Comparison of ENCODE assay signal across 8 mouse cellular contexts in the genomic region with DNA sequence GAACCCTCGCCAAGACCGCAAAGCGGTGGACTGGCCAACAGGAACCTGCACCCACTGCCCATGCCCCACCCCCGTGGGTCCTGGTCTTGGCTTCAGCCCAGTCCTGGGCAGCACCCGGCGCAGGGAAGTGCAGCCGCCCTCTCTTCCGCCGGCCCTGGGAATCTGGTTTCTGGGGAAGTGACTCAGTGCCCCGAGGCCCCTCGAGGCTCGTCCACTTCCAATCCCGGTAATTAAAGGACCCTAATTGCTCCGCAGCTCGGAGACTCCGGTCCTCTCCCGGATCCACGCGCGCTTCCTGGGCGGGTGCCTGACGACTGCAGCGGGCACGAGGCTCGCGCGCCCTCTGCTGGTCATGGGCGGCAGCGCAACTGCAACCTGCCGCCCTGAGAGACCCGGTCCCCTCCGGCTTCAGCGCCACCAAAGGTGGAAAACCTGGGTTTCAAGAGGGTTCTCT. TPM values are rescaled to one million over a fixed set of nuclear protein-coding genes. Genes with fewer than 3 reads are reported as not detected.
DNase-seq lines count a peak whose midpoint lies in the region; ATAC-seq and TF ChIP-seq lines count a peak whose summit lies in the region.

No protein-coding gene starts in this region.

- peak overlapping the region; percentile 37 for H3K4me3 ChIP-seq in forebrain, embryonic 14.5 days (ENCODE audit: low read depth, low read length)
- H3K4me3 ChIP-seq in lung, embryonic 16.5 days (ENCODE audit: low read length) = peak overlapping the region; percentile 59
- H3K4me3 ChIP-seq in thymus, adult 2 months (ENCODE audit: control insufficient read depth, insufficient read depth, low read length) = peak overlapping the region; percentile 52

- TF ChIP-seq POLR2A in thymus, adult 2 months (IDR thresholded peaks at IDR 0.05; ENCODE audit: control insufficient read depth, extremely low read depth, insufficient read depth, low read length, poor library complexity) = no peak

- no peak overlapping the region for H3K27ac ChIP-seq in forebrain, embryonic 14.5 days (ENCODE audit: low read depth, low read length)
- peak overlapping the region; percentile 66 for H3K27ac ChIP-seq in lung, embryonic 16.5 days (ENCODE audit: low read length)
- H3K27ac ChIP-seq in thymus, adult 2 months (ENCODE audit: control insufficient read depth, insufficient read depth, low read length) = no peak overlapping the region

- no peaks in the 10 kb centered on the region for H3K36me3 ChIP-seq in forebrain, embryonic 14.5 days (ENCODE audit: control insufficient read depth, insufficient read depth, low read length)
- no peaks in the 10 kb centered on the region for H3K36me3 ChIP-seq in lung, embryonic 16.5 days (ENCODE audit: control insufficient read depth, insufficient read depth, low read length)
- H3K36me3 ChIP-seq in thymus, adult 2 months (ENCODE audit: control insufficient read depth, insufficient read depth, low read length) = no peaks in the 10 kb centered on the region

- under 1% methylated on average over 33 of the region's 33 CpGs for WGBS in forebrain, embryonic 14.5 days
- WGBS in lung, embryonic 16.5 days = under 1% methylated on average over 33 of the region's 33 CpGs
- WGBS in thymus, adult 2 months = 2% methylated on average over 33 of the region's 33 CpGs

- peak overlapping the region; percentile 62 for H3K9ac ChIP-seq in forebrain, embryonic 14.5 days (ENCODE audit: low read length)
- H3K9ac ChIP-seq in lung, embryonic 16.5 days (ENCODE audit: low read length) = peak overlapping the region; percentile 76

- H3K9me3 ChIP-seq in forebrain, embryonic 14.5 days (replicated peaks; ENCODE audit: control insufficient read depth, low read length) = no peaks in the 10 kb centered on the region
- no peaks in the 10 kb centered on the region for H3K9me3 ChIP-seq in lung, embryonic 16.5 days (ENCODE audit: control insufficient read depth, low read length)

- peak; percentile 62 for DNase-seq in ES-CJ7 (ENCODE audit: low read depth, low spot score)
- peak; percentile 89 for DNase-seq in cerebellum, adult 11 months
- peak; percentile 79 for DNase-seq in forebrain, embryonic 14.5 days (ENCODE audit: low spot score)
- peak; percentile 70 for DNase-seq in heart, postnatal 25 days (ENCODE audit: low spot score)
- DNase-seq in layer of hippocampus, adult 9-11 months = peak; percentile 78
- peak; percentile 54 for DNase-seq in ovary, adult 18-20 months (ENCODE audit: low spot score)
- DNase-seq in thymus, adult 2 months = peak; percentile 87

- intact Hi-C loops in heart, postnatal 25 days (cut with DNase I) = loop anchor here (1.0 to 10.0 kb wide), 3 partner anchors 27 to 130 kb away; partner anchors contain the start of gene Atxn2

- H3K27me3 ChIP-seq in forebrain, embryonic 14.5 days (replicated peaks; ENCODE audit: control insufficient read depth, insufficient read depth, low read length) = peaks cover 33% of the 10 kb centered on the region
- H3K27me3 ChIP-seq in lung, embryonic 16.5 days (ENCODE audit: control insufficient read depth, insufficient read depth, low read depth, low read length) = peaks cover 3% of the 10 kb centered on the region; the same call in 1 of the 2 replicates
- no peaks in the 10 kb centered on the region for H3K27me3 ChIP-seq in thymus, adult 2 months (ENCODE audit: control insufficient read depth, insufficient read depth, low read length)

- ATAC-seq in forebrain, embryonic 14.5 days = peak; percentile 84
- ATAC-seq in lung, embryonic 16.5 days (ENCODE audit: low read depth) = peak; percentile 69

- peaks cover 18% of the 10 kb centered on the region for H3K4me1 ChIP-seq in forebrain, embryonic 14.5 days (ENCODE audit: control insufficient read depth, insufficient read depth, low read length)
- H3K4me1 ChIP-seq in lung, embryonic 16.5 days (replicated peaks; ENCODE audit: control insufficient read depth, insufficient read depth, low read length) = peaks cover 22% of the 10 kb centered on the region
- H3K4me1 ChIP-seq in thymus, adult 2 months (replicated peaks; ENCODE audit: control insufficient read depth, insufficient read depth, low read length) = peaks cover 26% of the 10 kb centered on the region

- peak overlapping the region; percentile 80 for H3K4me2 ChIP-seq in forebrain, embryonic 14.5 days (ENCODE audit: low read length)
- peak overlapping the region; percentile 93 for H3K4me2 ChIP-seq in lung, embryonic 16.5 days (ENCODE audit: low read depth, low read length)

- TF ChIP-seq CTCF in thymus, adult 2 months (IDR thresholded peaks at IDR 0.05; ENCODE audit: borderline replicate concordance, control insufficient read depth, extremely low read depth, insufficient read depth, low read length, poor library complexity) = peak; percentile 99

RNA-seq across cellular contexts. Expression of gene Sh2b3, which starts 5.2 kb away (rescaled TPM):
- 4.4 and 5.4 TPM in 2 replicates for polyA plus RNA-seq in forebrain, embryonic 14.5 days (2014; fragmentation: Nextera tagmentation; extraction: Ambion mirVana)
- 10 to 100 TPM; 20.3 to 27.3 TPM for total RNA-seq in heart, postnatal 25 days (2021)
- polyA plus RNA-seq in lung, embryonic 16.5 days (2015; fragmentation: Nextera tagmentation; extraction: Ambion mirVana) = 15.9 and 16.9 TPM in 2 replicates
- 48.3 and 80.5 TPM in 2 replicates for polyA plus RNA-seq in thymus, adult 2 months (2012; rRNA removed)

RNA-seq across cellular contexts. Expression of gene Pheta1, which starts 6.1 kb away (rescaled TPM):
- polyA plus RNA-seq in forebrain, embryonic 14.5 days (2014; fragmentation: Nextera tagmentation; extraction: Ambion mirVana) = 34.7 and 41.4 TPM in 2 replicates
- 10 to 100 TPM; 12.2 to 13.2 TPM for total RNA-seq in heart, postnatal 25 days (2021)
- polyA plus RNA-seq in lung, embryonic 16.5 days (2015; fragmentation: Nextera tagmentation; extraction: Ambion mirVana) = 23.0 and 23.2 TPM in 2 replicates
- polyA plus RNA-seq in thymus, adult 2 months (2012; rRNA removed) = 23.3 and 25.3 TPM in 2 replicates
